Mouse (Mus musculus): ENCODE results near the gene Prkar2a. TPM values are rescaled to one million over a fixed set of nuclear protein-coding genes. Genes with fewer than 3 reads are reported as not detected.

The Prkar2a gene
- polyA plus RNA-seq, 2 experiments, result 18.5 to 33.6 TPM

- WGBS, result 94% methylated on average over 2 of the region's 2 CpGs
- no peaks in the 10 kb centered on the region for H3K4me1 ChIP-seq (ENCODE audit: control insufficient read depth, insufficient read depth, low read length)
- DNase-seq (ENCODE audit: low spot score) (no peak), ATAC-seq (ENCODE audit: low FRiP score, low read depth) (no peak)
- H3K4me3 ChIP-seq (replicated peaks; ENCODE audit: low read length), result no peak overlapping the region
- H3K27ac ChIP-seq (replicated peaks; ENCODE audit: low read depth, low read length), result no peak overlapping the region
- no peaks in the 10 kb centered on the region for H3K9me3 ChIP-seq (ENCODE audit: control insufficient read depth, low read length)
- no peak for TF ChIP-seq POLR2A (IDR thresholded peaks at IDR 0.05; ENCODE audit: borderline replicate concordance, extremely low read depth, insufficient read depth, insufficient read length)
- H3K9ac ChIP-seq (ENCODE audit: low read depth, low read length, severe bottlenecking), result no peak overlapping the region
- no peaks in the 10 kb centered on the region for H3K27me3 ChIP-seq (ENCODE audit: control insufficient read depth, insufficient read depth, low read length)
- no peaks in the 10 kb centered on the region for H3K36me3 ChIP-seq (ENCODE audit: control insufficient read depth, insufficient read depth, low read length)
- H3K4me2 ChIP-seq (replicated peaks; ENCODE audit: low read depth, low read length, severe bottlenecking), result no peak overlapping the region
Measured at GRCm38 (mm10) chr9:108707212-108707611, 18.1 kb downstream of the Prkar2a start.

GRCm38 (mm10) chr9:108708833-108709232 is 19.7 kb downstream of the Prkar2a start:
- Histone ChIP-seq H3K9ac (ENCODE audit: low read depth, low read length, severe bottlenecking) (no peak overlapping the region), H3K27me3 (ENCODE audit: control insufficient read depth, insufficient read depth, low read length) (no peaks in the 10 kb centered on the region), H3K4me1 (ENCODE audit: control insufficient read depth, insufficient read depth, low read length) (no peaks in the 10 kb centered on the region), H3K4me3 (replicated peaks; ENCODE audit: low read length) (no peak overlapping the region), H3K4me2 (replicated peaks; ENCODE audit: low read depth, low read length, severe bottlenecking) (no peak overlapping the region), H3K36me3 (ENCODE audit: control insufficient read depth, insufficient read depth, low read length) (no peaks in the 10 kb centered on the region), H3K9me3 (ENCODE audit: control insufficient read depth, low read length) (no peaks in the 10 kb centered on the region), H3K27ac (replicated peaks; ENCODE audit: low read depth, low read length) (no peak overlapping the region)
- ATAC-seq (ENCODE audit: low FRiP score, low read depth) (no peak), DNase-seq (ENCODE audit: low spot score) (no peak)
- no peak for TF ChIP-seq POLR2A (IDR thresholded peaks at IDR 0.05; ENCODE audit: borderline replicate concordance, extremely low read depth, insufficient read depth, insufficient read length)
- 93% methylated on average over 8 of the region's 8 CpGs for WGBS

GRCm38 (mm10) chr9:108710767-108711166 is 21.7 kb downstream of the Prkar2a start:
- H3K27ac ChIP-seq (replicated peaks; ENCODE audit: low read depth, low read length), result no peak overlapping the region
- no peaks in the 10 kb centered on the region for H3K4me1 ChIP-seq (ENCODE audit: control insufficient read depth, insufficient read depth, low read length)
- TF ChIP-seq POLR2A (IDR thresholded peaks at IDR 0.05; ENCODE audit: borderline replicate concordance, extremely low read depth, insufficient read depth, insufficient read length), result no peak
- no peak for DNase-seq (ENCODE audit: low spot score)
- H3K4me3 ChIP-seq (replicated peaks; ENCODE audit: low read length), result no peak overlapping the region
- no peaks in the 10 kb centered on the region for H3K36me3 ChIP-seq (ENCODE audit: control insufficient read depth, insufficient read depth, low read length)
- H3K27me3 ChIP-seq (ENCODE audit: control insufficient read depth, insufficient read depth, low read length), result no peaks in the 10 kb centered on the region
- H3K9me3 ChIP-seq (ENCODE audit: control insufficient read depth, low read length), result no peaks in the 10 kb centered on the region
- H3K4me2 ChIP-seq (replicated peaks; ENCODE audit: low read depth, low read length, severe bottlenecking), result no peak overlapping the region
- H3K9ac ChIP-seq (ENCODE audit: low read depth, low read length, severe bottlenecking), result no peak overlapping the region
- 83% methylated on average over 7 of the region's 7 CpGs for WGBS
- ATAC-seq (ENCODE audit: low FRiP score, low read depth), result no peak

DNA sequence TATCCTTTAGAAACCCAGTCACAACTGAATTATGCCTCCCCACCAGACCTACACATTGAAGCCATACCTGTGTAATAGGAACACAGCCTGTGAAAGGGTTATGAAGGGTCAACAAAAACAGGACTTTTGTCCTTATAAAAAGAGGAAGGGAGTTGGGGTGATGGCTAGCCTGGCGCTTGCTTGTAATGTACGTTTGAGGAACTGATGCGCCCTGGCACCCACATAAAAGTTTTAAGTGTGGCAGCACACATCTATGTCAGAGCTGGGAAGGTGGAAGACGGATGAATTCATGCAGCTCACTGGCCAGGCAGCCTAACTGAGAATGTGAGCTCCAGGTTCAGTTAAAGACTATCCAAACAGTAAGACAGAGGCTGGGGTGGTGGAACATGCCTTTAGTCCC is 27.1 kb downstream of the Prkar2a start:
- Histone ChIP-seq H3K4me2 (replicated peaks; ENCODE audit: low read depth, low read length, severe bottlenecking) (no peak overlapping the region), H3K9ac (ENCODE audit: low read depth, low read length, severe bottlenecking) (no peak overlapping the region), H3K4me1 (ENCODE audit: control insufficient read depth, insufficient read depth, low read length) (no peaks in the 10 kb centered on the region), H3K27me3 (ENCODE audit: control insufficient read depth, insufficient read depth, low read length) (no peaks in the 10 kb centered on the region), H3K36me3 (ENCODE audit: control insufficient read depth, insufficient read depth, low read length) (peaks cover 20% of the 10 kb centered on the region), H3K4me3 (replicated peaks; ENCODE audit: low read length) (no peak overlapping the region), H3K27ac (replicated peaks; ENCODE audit: low read depth, low read length) (no peak overlapping the region), H3K9me3 (ENCODE audit: control insufficient read depth, low read length) (no peaks in the 10 kb centered on the region)
- no peak for ATAC-seq (ENCODE audit: low FRiP score, low read depth)
- WGBS, result 93% methylated on average over 4 of the region's 4 CpGs
- no peak for TF ChIP-seq POLR2A (IDR thresholded peaks at IDR 0.05; ENCODE audit: borderline replicate concordance, extremely low read depth, insufficient read depth, insufficient read length)
- DNase-seq (ENCODE audit: low spot score), result no peak

- no peak overlapping the region for H3K27ac ChIP-seq (replicated peaks; ENCODE audit: low read depth, low read length)
- DNase-seq (ENCODE audit: low spot score) (no peak), ATAC-seq (ENCODE audit: low FRiP score, low read depth) (no peak)
- no peaks in the 10 kb centered on the region for H3K9me3 ChIP-seq (ENCODE audit: control insufficient read depth, low read length)
- H3K9ac ChIP-seq (ENCODE audit: low read depth, low read length, severe bottlenecking), result no peak overlapping the region
- H3K4me1 ChIP-seq (ENCODE audit: control insufficient read depth, insufficient read depth, low read length), result no peaks in the 10 kb centered on the region
- no peak for TF ChIP-seq POLR2A (IDR thresholded peaks at IDR 0.05; ENCODE audit: borderline replicate concordance, extremely low read depth, insufficient read depth, insufficient read length)
- H3K27me3 ChIP-seq (ENCODE audit: control insufficient read depth, insufficient read depth, low read length), result no peaks in the 10 kb centered on the region
- H3K36me3 ChIP-seq (ENCODE audit: control insufficient read depth, insufficient read depth, low read length), result peaks cover 38% of the 10 kb centered on the region
- 61% methylated on average over 2 of the region's 2 CpGs for WGBS
- H3K4me2 ChIP-seq (replicated peaks; ENCODE audit: low read depth, low read length, severe bottlenecking), result no peak overlapping the region
- no peak overlapping the region for H3K4me3 ChIP-seq (replicated peaks; ENCODE audit: low read length)
Measured at GRCm38 (mm10) chr9:108723751-108724150, 34.6 kb downstream of the Prkar2a start.

DNA sequence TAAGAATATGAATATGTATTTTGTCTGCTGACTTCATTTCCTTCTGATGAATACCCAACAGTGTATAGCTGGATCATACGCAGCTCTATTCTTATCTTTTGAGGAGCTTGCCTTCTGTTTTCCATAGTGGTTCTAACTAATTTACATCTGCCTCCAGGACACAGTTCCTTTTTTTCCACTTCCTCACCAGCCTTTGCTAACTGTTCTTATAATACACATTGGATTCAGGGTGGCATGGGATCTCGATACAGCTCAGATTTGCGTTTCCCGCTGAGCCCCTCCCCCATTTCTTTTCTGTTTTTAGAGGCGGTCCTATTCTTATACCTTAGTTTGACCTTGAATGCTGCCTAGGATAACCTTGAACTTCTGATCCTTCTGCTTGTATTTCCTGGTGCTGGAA is 37.0 kb downstream of the Prkar2a start:
- no peak overlapping the region for H3K4me3 ChIP-seq (replicated peaks; ENCODE audit: low read length)
- H3K9ac ChIP-seq (ENCODE audit: low read depth, low read length, severe bottlenecking), result no peak overlapping the region
- peaks cover 38% of the 10 kb centered on the region for H3K36me3 ChIP-seq (ENCODE audit: control insufficient read depth, insufficient read depth, low read length)
- WGBS, result 90% methylated on average over 5 of the region's 5 CpGs
- H3K9me3 ChIP-seq (ENCODE audit: control insufficient read depth, low read length), result no peaks in the 10 kb centered on the region
- H3K4me2 ChIP-seq (replicated peaks; ENCODE audit: low read depth, low read length, severe bottlenecking), result no peak overlapping the region
- H3K27me3 ChIP-seq (ENCODE audit: control insufficient read depth, insufficient read depth, low read length), result no peaks in the 10 kb centered on the region
- no peaks in the 10 kb centered on the region for H3K4me1 ChIP-seq (ENCODE audit: control insufficient read depth, insufficient read depth, low read length)
- ATAC-seq (ENCODE audit: low FRiP score, low read depth) (no peak), DNase-seq (ENCODE audit: low spot score) (no peak)
- TF ChIP-seq POLR2A (IDR thresholded peaks at IDR 0.05; ENCODE audit: borderline replicate concordance, extremely low read depth, insufficient read depth, insufficient read length), result no peak
- no peak overlapping the region for H3K27ac ChIP-seq (replicated peaks; ENCODE audit: low read depth, low read length)
